Comparison of ENCODE assay signal across 6 mouse cellular contexts in the genomic region with DNA sequence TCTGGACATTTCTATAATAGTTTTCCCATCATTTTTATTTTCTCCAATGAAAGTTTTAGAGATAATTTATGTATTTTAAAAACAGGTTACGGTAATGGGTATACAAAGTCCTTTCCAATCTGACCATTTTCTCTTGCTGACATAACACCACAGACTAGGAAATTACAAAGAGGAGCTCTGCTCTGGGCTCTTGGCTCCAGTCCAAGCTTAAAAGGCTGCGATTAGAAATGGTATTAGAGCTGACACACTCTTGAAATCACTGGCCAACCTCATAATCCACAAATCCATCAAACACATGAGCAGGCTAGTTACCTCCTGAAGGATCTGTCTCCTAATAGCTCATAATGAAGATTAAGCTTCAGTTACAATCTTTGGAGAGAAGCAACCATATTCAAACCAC.
"Had no signal": no experiment of that assay in that cellular context is flagged by ENCODE, and none has a peak within 500 bp of the region (broad histone marks: within the 10 kb centered on the region; RNA-seq: fewer than 3 reads in every experiment).

No protein-coding gene starts in this region.

- DNase-seq: kidney, adult 2 months; kidney, postnatal 14 days; liver, embryonic 13.5 days; liver, postnatal 0 days; thymus, adult 18-20 months; thymus, postnatal 14 days had no signal
